Mouse (Mus musculus): ENCODE results near the gene Capn8. TPM values are rescaled to one million over a fixed set of nuclear protein-coding genes. Genes with fewer than 3 reads are reported as not detected.

The Capn8 gene
- polyA plus RNA-seq, 1 experiment from 2014 or later, result 10.1 TPM

DNA sequence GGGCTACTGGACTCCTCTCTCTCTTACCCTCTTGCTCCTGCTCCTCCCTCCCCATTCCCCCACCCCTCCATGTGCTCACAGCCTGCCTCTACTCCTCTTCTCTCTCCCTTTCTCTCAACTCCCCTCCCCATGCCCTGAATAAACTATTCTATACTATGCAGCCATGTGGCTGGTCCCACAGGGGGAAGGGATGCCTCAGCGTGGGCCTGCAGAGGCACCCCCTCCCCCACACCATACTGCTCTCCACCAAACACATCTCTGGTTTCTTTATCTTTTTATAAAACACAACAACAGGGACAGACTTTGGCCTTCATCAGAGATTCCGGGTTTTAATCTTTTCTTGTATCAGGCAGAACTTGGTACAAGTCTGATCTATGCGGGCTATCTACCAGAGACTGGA is 114.4 kb downstream of the Capn8 start:
- H3K9me3 ChIP-seq (ENCODE audit: control insufficient read depth, low read length), result no peaks in the 10 kb centered on the region
- H3K27ac ChIP-seq (replicated peaks), result no peak overlapping the region
- H3K27me3 ChIP-seq (ENCODE audit: control insufficient read depth, insufficient read depth, low read length), result no peaks in the 10 kb centered on the region
- H3K36me3 ChIP-seq (ENCODE audit: control insufficient read depth, insufficient read depth, low read length), result no peaks in the 10 kb centered on the region
- H3K4me1 ChIP-seq (replicated peaks; ENCODE audit: control insufficient read depth, insufficient read depth), result no peaks in the 10 kb centered on the region
- ATAC-seq (ENCODE audit: low FRiP score, low TSS enrichment) (no peak), DNase-seq (ENCODE audit: low spot score) (no peak)
- no peak overlapping the region for H3K4me3 ChIP-seq (ENCODE audit: low read depth, low read length)
- no peak overlapping the region for H3K9ac ChIP-seq (ENCODE audit: low read length)
- no peak for TF ChIP-seq EP300 (optimal IDR thresholded peaks at IDR 0.05)
- no peak for TF ChIP-seq CTCF (IDR thresholded peaks at IDR 0.05; ENCODE audit: low read depth)
- 44% methylated on average over 3 of the region's 3 CpGs for WGBS
- H3K4me2 ChIP-seq (replicated peaks; ENCODE audit: low read depth), result no peak overlapping the region

DNA sequence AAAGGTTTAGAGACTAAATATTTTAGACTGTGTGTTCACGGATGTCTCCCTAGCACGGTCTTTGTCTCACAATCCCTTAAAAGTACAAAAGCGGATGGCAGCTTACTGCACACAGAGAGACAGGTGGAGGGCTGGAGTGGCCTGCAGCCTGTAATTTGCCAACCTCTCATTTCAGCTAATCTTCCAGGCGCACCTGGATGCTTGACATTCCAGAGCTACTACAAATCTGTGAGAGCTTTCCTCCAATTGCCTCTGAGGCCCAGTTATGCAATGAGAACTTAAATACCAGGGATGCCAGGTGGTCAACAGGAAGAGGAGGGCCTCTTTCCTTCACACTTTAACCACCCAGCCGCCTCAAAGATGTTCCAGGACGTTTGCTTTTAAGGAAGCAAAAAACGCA is 114.8 kb downstream of the Capn8 start:
- Histone ChIP-seq H3K4me3 (ENCODE audit: low read depth, low read length) (no peak overlapping the region), H3K27me3 (ENCODE audit: control insufficient read depth, insufficient read depth, low read length) (no peaks in the 10 kb centered on the region), H3K27ac (replicated peaks) (no peak overlapping the region), H3K9me3 (ENCODE audit: control insufficient read depth, low read length) (no peaks in the 10 kb centered on the region), H3K4me1 (replicated peaks; ENCODE audit: control insufficient read depth, insufficient read depth) (no peaks in the 10 kb centered on the region), H3K36me3 (ENCODE audit: control insufficient read depth, insufficient read depth, low read length) (no peaks in the 10 kb centered on the region), H3K9ac (ENCODE audit: low read length) (no peak overlapping the region), H3K4me2 (replicated peaks; ENCODE audit: low read depth) (no peak overlapping the region)
- DNase-seq (ENCODE audit: low spot score), result no peak
- no peak for ATAC-seq (ENCODE audit: low FRiP score, low TSS enrichment)
- TF ChIP-seq EP300 (optimal IDR thresholded peaks at IDR 0.05) (no peak), CTCF (IDR thresholded peaks at IDR 0.05; ENCODE audit: low read depth) (no peak)
- 43% methylated on average over 7 of the region's 7 CpGs for WGBS

Other genes starting within 250 kb of the Capn8 start
- gene Fbxo28, start 223.4 kb upstream of the Capn8 start, polyA plus RNA-seq (2015; fragmentation: Nextera tagmentation; extraction: Ambion mirVana), result 12.6 and 13.6 TPM in 2 replicates
- gene Trp53bp2, start 155.8 kb upstream of the Capn8 start, polyA plus RNA-seq (2015; fragmentation: Nextera tagmentation; extraction: Ambion mirVana), result 9.5 and 10.3 TPM in 2 replicates
- 54.4 and 55.6 TPM in 2 replicates for gene Capn2, start 47.4 kb upstream of the Capn8 start, polyA plus RNA-seq (2015; fragmentation: Nextera tagmentation; extraction: Ambion mirVana)
- gene Ccdc185, start 184.2 kb downstream of the Capn8 start, polyA plus RNA-seq (2015; fragmentation: Nextera tagmentation; extraction: Ambion mirVana), result not detected in 2 replicates
- gene Susd4, start 198.9 kb downstream of the Capn8 start, polyA plus RNA-seq (2015; fragmentation: Nextera tagmentation; extraction: Ambion mirVana), result 8.2 and 9.8 TPM in 2 replicates

Measured in stomach, postnatal 0 days (tissue).